Mouse (Mus musculus): ENCODE data around the gene Smg6. TPM values are rescaled to one million over a fixed set of nuclear protein-coding genes. Genes with fewer than 3 reads are reported as not detected.
"Not testable (repeated sequence)": the region's sequence is repeated elsewhere in the genome, so short reads cannot be mapped to it uniquely, and the experiment has no call there.

Smg6 gene
- polyA plus RNA-seq, 1 experiment from 2014 or later: 19.2 TPM

GRCm38 (mm10) chr11:75000869-75001653 lies 75.4 kb downstream of the Smg6 start:
- Histone ChIP-seq H3K9me3 (ENCODE audit: control insufficient read depth, low read length) (no peaks in the 10 kb centered on the region), H3K4me2 (ENCODE audit: low read length) (no peak overlapping the region), H3K9ac (replicated peaks; ENCODE audit: low read depth, low read length) (no peak overlapping the region), H3K4me3 (replicated peaks; ENCODE audit: low read length) (no peak overlapping the region), H3K27ac (ENCODE audit: low read length) (no peak overlapping the region), H3K4me1 (replicated peaks; ENCODE audit: control insufficient read depth, insufficient read depth, low read length) (no peaks in the 10 kb centered on the region), H3K36me3 (ENCODE audit: control insufficient read depth, insufficient read depth) (no peaks in the 10 kb centered on the region; the same call in 1 of the 2 replicates), H3K27me3 (replicated peaks; ENCODE audit: control insufficient read depth, insufficient read depth, low read length) (no peaks in the 10 kb centered on the region)
- no peak for ATAC-seq
- WGBS: 78% methylated on average over 10 of the region's 10 CpGs

GRCm38 (mm10) chr11:75008270-75008669 lies 82.6 kb downstream of the Smg6 start:
- WGBS: 87% methylated on average over 2 of the region's 2 CpGs
- peaks cover 6% of the 10 kb centered on the region for H3K4me1 ChIP-seq (replicated peaks; ENCODE audit: control insufficient read depth, insufficient read depth, low read length)
- no peaks in the 10 kb centered on the region for H3K27me3 ChIP-seq (replicated peaks; ENCODE audit: control insufficient read depth, insufficient read depth, low read length)
- H3K9ac ChIP-seq (replicated peaks; ENCODE audit: low read depth, low read length): no peak overlapping the region
- H3K9me3 ChIP-seq (ENCODE audit: control insufficient read depth, low read length): no peaks in the 10 kb centered on the region
- H3K4me2 ChIP-seq (ENCODE audit: low read length): no peak overlapping the region
- no peak overlapping the region for H3K27ac ChIP-seq (ENCODE audit: low read length)
- no peak overlapping the region for H3K4me3 ChIP-seq (replicated peaks; ENCODE audit: low read length)
- no peak for ATAC-seq
- no peaks in the 10 kb centered on the region for H3K36me3 ChIP-seq (ENCODE audit: control insufficient read depth, insufficient read depth)

DNA sequence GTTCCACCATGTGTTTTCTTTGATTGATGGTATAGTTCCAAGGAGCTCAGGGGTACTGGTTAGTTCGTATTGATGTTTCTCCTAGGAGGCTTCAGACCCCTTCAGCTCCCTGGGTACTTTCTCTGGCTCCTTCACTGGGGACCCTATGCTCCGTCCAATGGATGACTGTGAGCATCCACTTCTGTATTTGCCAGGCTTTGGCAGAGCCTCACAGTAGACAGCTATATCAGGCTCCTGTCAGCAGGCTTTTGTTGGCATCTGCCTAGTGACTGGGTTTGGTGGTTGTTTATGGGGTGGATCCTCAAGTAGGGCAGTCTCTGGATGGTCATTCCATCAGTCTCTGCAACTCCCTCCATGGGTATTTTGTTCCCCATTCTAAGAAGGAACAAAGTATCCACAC lies 83.9 kb downstream of the Smg6 start:
- H3K27me3 ChIP-seq (replicated peaks; ENCODE audit: control insufficient read depth, insufficient read depth, low read length); H3K4me1 ChIP-seq (replicated peaks; ENCODE audit: control insufficient read depth, insufficient read depth, low read length); H3K9ac ChIP-seq (replicated peaks; ENCODE audit: low read depth, low read length); H3K4me2 ChIP-seq (ENCODE audit: low read length); H3K4me3 ChIP-seq (replicated peaks; ENCODE audit: low read length); H3K9me3 ChIP-seq (ENCODE audit: control insufficient read depth, low read length); H3K27ac ChIP-seq (ENCODE audit: low read length); ATAC-seq; H3K36me3 ChIP-seq (ENCODE audit: control insufficient read depth, insufficient read depth): not testable (repeated sequence)
- 94% methylated on average over 2 of the region's 2 CpGs for WGBS

DNA sequence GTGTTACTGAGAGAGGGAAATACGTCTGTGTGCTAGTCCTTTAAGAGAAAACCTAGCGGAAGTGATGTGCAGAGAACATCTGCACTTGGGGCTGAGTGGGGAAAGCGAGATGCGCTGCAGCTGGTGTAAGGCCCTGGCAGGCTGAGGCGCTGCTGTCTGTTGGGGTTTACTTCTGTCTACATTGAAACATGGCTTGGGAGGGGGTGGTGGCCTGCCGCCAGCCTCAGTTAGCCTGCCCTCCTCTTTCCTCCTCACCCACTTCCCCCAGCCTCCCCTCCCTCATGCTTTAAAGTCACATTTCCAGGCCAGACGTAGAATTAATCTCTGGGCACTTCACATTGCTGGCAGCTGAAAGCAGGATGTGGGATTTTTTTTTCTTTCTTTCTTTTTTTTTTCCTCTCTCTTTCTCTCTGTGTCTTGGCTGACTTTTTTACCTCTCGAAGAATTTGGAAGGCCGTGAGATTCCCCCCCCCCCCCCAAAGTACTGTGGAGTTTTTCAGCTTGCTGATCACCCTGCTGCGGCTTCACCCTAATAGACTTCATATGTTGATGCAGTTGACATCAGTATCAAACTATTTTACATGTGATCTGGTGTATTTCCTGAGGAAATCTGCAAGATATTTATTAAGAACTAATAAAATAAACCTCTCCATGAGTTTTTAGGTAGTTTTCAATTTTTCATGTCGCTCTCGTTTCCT lies 87.5 kb downstream of the Smg6 start:
- Histone ChIP-seq H3K4me2 (ENCODE audit: low read length) (peak overlapping the region; percentile 4; the same call in 1 of the 2 replicates), H3K9ac (replicated peaks; ENCODE audit: low read depth, low read length) (no peak overlapping the region), H3K27ac (ENCODE audit: low read length) (peak overlapping the region; percentile 35), H3K9me3 (ENCODE audit: control insufficient read depth, low read length) (no peaks in the 10 kb centered on the region), H3K27me3 (replicated peaks; ENCODE audit: control insufficient read depth, insufficient read depth, low read length) (no peaks in the 10 kb centered on the region), H3K4me3 (replicated peaks; ENCODE audit: low read length) (no peak overlapping the region), H3K4me1 (replicated peaks; ENCODE audit: control insufficient read depth, insufficient read depth, low read length) (peaks cover 19% of the 10 kb centered on the region), H3K36me3 (ENCODE audit: control insufficient read depth, insufficient read depth) (no peaks in the 10 kb centered on the region)
- ATAC-seq: peak; percentile 73
- 50% methylated on average over 12 of the region's 12 CpGs for WGBS

DNA sequence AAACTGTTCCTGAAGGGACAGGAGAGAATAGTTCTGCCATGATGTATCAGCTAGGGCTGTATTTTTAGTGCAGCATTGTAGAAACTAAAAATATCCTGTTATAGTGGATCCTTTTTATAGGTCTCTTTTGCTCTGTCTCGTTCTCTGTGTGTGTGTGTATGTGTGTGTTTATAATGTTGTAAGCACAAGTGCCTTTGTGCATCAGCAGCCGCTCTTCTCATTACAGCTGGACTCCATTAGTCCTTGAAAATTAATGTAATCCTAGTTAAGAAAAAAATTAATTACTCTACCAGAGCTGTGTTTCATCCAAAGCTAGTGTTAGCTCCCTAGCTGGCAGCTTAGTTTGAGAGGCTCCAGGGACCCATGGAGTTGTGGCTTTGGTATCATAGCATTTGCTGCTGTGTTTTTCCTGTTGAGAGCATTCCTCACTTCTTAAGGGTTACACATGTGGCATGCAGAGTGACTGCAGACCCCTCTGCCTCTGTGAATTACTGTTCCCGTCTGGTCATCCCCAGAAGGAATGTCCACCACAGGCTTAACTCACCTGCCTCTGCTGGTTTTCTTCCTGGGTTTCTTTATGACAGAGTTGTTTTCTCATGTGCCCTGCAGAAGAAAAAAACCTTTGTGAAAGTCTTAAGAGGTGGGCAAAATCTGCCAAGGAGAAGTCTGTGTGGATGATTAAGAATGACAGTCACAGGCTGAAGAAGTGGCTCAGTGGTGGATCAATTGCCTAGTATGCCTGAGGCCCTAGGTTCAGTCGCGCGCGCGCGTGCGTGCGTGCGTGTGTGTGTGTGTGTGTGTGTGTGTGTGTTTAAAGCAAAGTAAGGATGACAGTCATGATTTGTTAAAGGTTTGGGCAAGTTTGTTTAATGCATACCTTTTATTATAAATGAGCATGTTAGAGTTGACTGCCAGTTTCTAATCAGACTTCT lies 88.4 kb downstream of the Smg6 start:
- H3K4me2 ChIP-seq (ENCODE audit: low read length): no peak overlapping the region
- peaks cover 19% of the 10 kb centered on the region for H3K4me1 ChIP-seq (replicated peaks; ENCODE audit: control insufficient read depth, insufficient read depth, low read length)
- H3K4me3 ChIP-seq (replicated peaks; ENCODE audit: low read length): no peak overlapping the region
- H3K27me3 ChIP-seq (replicated peaks; ENCODE audit: control insufficient read depth, insufficient read depth, low read length): no peaks in the 10 kb centered on the region
- H3K9me3 ChIP-seq (ENCODE audit: control insufficient read depth, low read length): no peaks in the 10 kb centered on the region
- no peak for ATAC-seq
- no peak overlapping the region for H3K9ac ChIP-seq (replicated peaks; ENCODE audit: low read depth, low read length)
- no peaks in the 10 kb centered on the region for H3K36me3 ChIP-seq (ENCODE audit: control insufficient read depth, insufficient read depth)
- H3K27ac ChIP-seq (ENCODE audit: low read length): 0 out of 2 replicates have a peak overlapping the region, but pooled peaks have one; percentile 14
- 81% methylated on average over 12 of the region's 12 CpGs for WGBS

GRCm38 (mm10) chr11:75014816-75015215 lies 89.2 kb downstream of the Smg6 start:
- Histone ChIP-seq H3K27ac (ENCODE audit: low read length) (no peak overlapping the region), H3K9ac (replicated peaks; ENCODE audit: low read depth, low read length) (no peak overlapping the region)
- 31% methylated on average over 4 of the region's 4 CpGs for WGBS

DNA sequence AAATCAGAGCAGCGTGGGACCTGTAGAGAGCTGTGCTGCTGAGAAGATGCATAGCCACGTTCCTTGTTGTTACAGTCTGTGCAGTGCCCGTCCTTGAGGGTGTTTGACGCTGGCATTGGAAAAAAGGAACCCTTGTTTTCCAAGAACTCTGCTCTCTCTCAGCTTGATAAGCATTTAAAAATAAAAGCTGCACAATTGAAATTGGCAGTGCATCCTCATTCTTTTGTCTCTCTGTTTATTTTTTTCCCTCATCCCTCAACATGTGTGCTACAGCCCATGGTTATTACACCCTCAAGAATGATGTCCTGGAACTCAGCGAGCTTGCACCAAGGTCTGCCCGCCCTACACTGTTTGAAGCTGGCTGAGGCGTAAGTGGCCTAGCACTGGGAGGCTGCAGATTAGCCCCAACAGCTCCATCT lies 89.8 kb downstream of the Smg6 start:
- Histone ChIP-seq H3K9me3 (ENCODE audit: control insufficient read depth, low read length) (no peaks in the 10 kb centered on the region), H3K4me3 (replicated peaks; ENCODE audit: low read length) (no peak overlapping the region), H3K4me1 (replicated peaks; ENCODE audit: control insufficient read depth, insufficient read depth, low read length) (peaks cover 19% of the 10 kb centered on the region), H3K4me2 (ENCODE audit: low read length) (no peak overlapping the region), H3K27me3 (replicated peaks; ENCODE audit: control insufficient read depth, insufficient read depth, low read length) (no peaks in the 10 kb centered on the region), H3K27ac (ENCODE audit: low read length) (peak overlapping the region; percentile 48; the same call in 1 of the 2 replicates), H3K9ac (replicated peaks; ENCODE audit: low read depth, low read length) (no peak overlapping the region), H3K36me3 (ENCODE audit: control insufficient read depth, insufficient read depth) (no peaks in the 10 kb centered on the region)
- no peak; the same call in 1 of the 2 replicates for ATAC-seq
- 46% methylated on average over 7 of the region's 7 CpGs for WGBS

More at GRCm38 (mm10) chr11:75014816-75015215, 89.2 kb downstream of the Smg6 start:
- H3K4me1 ChIP-seq (replicated peaks; ENCODE audit: control insufficient read depth, insufficient read depth, low read length): peaks cover 19% of the 10 kb centered on the region
- ATAC-seq: no peak
- H3K9me3 ChIP-seq (ENCODE audit: control insufficient read depth, low read length): no peaks in the 10 kb centered on the region
- no peaks in the 10 kb centered on the region for H3K27me3 ChIP-seq (replicated peaks; ENCODE audit: control insufficient read depth, insufficient read depth, low read length)
- no peak overlapping the region for H3K4me2 ChIP-seq (ENCODE audit: low read length)
- no peak overlapping the region for H3K4me3 ChIP-seq (replicated peaks; ENCODE audit: low read length)
- no peaks in the 10 kb centered on the region for H3K36me3 ChIP-seq (ENCODE audit: control insufficient read depth, insufficient read depth)

GRCm38 (mm10) chr11:75016309-75016860 lies 90.8 kb downstream of the Smg6 start:
- 90% methylated on average over 5 of the region's 5 CpGs for WGBS
- Histone ChIP-seq H3K4me2 (ENCODE audit: low read length) (no peak overlapping the region), H3K4me1 (replicated peaks; ENCODE audit: control insufficient read depth, insufficient read depth, low read length) (peaks cover 19% of the 10 kb centered on the region), H3K9ac (replicated peaks; ENCODE audit: low read depth, low read length) (no peak overlapping the region), H3K36me3 (ENCODE audit: control insufficient read depth, insufficient read depth) (no peaks in the 10 kb centered on the region), H3K4me3 (replicated peaks; ENCODE audit: low read length) (no peak overlapping the region), H3K27me3 (replicated peaks; ENCODE audit: control insufficient read depth, insufficient read depth, low read length) (no peaks in the 10 kb centered on the region), H3K9me3 (ENCODE audit: control insufficient read depth, low read length) (no peaks in the 10 kb centered on the region), H3K27ac (ENCODE audit: low read length) (no peak overlapping the region)
- ATAC-seq: no peak
